Comparison of ENCODE assay signal across 8 mouse cellular contexts in the genomic region with DNA sequence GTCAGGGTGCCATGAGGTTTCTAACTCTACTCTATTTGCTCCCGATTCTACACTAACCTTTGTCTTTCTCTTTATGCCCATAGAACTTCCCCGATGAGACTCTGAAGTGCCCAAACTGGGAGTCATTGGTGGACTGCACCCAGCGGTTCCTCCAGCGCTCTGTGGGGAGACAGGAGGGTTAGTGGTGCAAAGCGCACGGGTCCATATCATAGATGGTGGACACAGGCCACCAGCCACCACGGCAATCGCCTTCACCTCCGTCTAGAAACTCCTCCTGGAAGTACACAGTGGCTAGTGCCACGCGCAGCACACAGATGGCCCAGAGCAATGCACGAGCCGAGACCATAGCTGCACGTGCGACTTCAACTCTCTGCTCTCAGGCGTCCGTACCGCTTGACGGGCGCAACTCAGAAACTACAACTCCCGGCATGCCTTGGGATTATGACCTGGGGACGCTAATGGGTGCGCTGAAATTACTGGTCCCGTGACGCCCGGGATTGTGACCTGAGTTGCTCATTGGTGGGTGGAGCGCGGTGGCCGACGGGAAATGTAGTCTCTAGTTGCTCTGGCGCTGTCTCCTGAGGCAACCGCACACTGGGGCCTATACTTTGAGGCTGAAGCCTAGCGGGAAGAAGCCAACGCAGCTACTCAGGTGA. TPM values are rescaled to one million over a fixed set of nuclear protein-coding genes. Genes with fewer than 3 reads are reported as not detected.
DNase-seq lines count a peak whose midpoint lies in the region; ATAC-seq and TF ChIP-seq lines count a peak whose summit lies in the region.

Gene Calr3 (minus strand): TSS at position 533 of the 656 bp plus-strand sequence.
Gene 1700030K09Rik (plus strand): TSS at position 543 of the 656 bp plus-strand sequence.

- peaks cover 3% of the 10 kb centered on the region; the same call in 1 of the 2 replicates for H3K27me3 ChIP-seq in G1E (ENCODE audit: insufficient read depth, low read length)
- no peaks in the 10 kb centered on the region for H3K27me3 ChIP-seq in cerebellum, adult 2 months (ENCODE audit: control insufficient read depth, insufficient read depth, low read length)
- no peaks in the 10 kb centered on the region for H3K27me3 ChIP-seq in forebrain, postnatal 0 days (ENCODE audit: insufficient read depth, low read length)
- H3K27me3 ChIP-seq in lung, embryonic 15.5 days = no peaks in the 10 kb centered on the region

- peak; percentile 86 for DNase-seq in G1E (ENCODE audit: low spot score)
- DNase-seq in cerebellum, adult 2 months = peak; percentile 98 to 99
- DNase-seq in forebrain, postnatal 0 days = peak; percentile 99
- peak; percentile 98 for DNase-seq in heart, postnatal 4 days
- peak; percentile 99 for DNase-seq in layer of hippocampus, adult 8-10 months (ENCODE audit: low spot score in 2 of 2)
- DNase-seq in ovary, adult 18-20 months (ENCODE audit: low spot score) = peak; percentile 95
- peak; percentile 99 for DNase-seq in thymus, postnatal 0 days (ENCODE audit: low spot score)

- H3K27ac ChIP-seq in cerebellum, adult 2 months (ENCODE audit: insufficient read depth, low read length) = peak within 1 kb of the TSS; percentile 39; the same call in 1 of the 2 replicates
- H3K27ac ChIP-seq in forebrain, postnatal 0 days (ENCODE audit: low read depth, low read length) = peak within 1 kb of the TSS; percentile 71
- H3K27ac ChIP-seq in lung, embryonic 15.5 days = no peak within 1 kb of the TSS

- peaks cover 30% of the 10 kb centered on the region for H3K36me3 ChIP-seq in G1E (replicated peaks)
- no peaks in the 10 kb centered on the region for H3K36me3 ChIP-seq in forebrain, postnatal 0 days (ENCODE audit: insufficient read depth)
- 0 out of 2 replicates have a peak, but pooled peaks cover 4% of the 10 kb centered on the region for H3K36me3 ChIP-seq in lung, embryonic 15.5 days

- peaks cover 41% of the 10 kb centered on the region for H3K4me1 ChIP-seq in G1E (ENCODE audit: insufficient read depth, low read depth, low read length)
- no peaks in the 10 kb centered on the region for H3K4me1 ChIP-seq in cerebellum, adult 2 months (ENCODE audit: control insufficient read depth, insufficient read depth, low read length)
- H3K4me1 ChIP-seq in forebrain, postnatal 0 days (ENCODE audit: insufficient read depth) = peaks cover 3% of the 10 kb centered on the region; the same call in 1 of the 2 replicates
- peaks cover 7% of the 10 kb centered on the region for H3K4me1 ChIP-seq in lung, embryonic 15.5 days

- H3K4me2 ChIP-seq in forebrain, postnatal 0 days (ENCODE audit: low read depth) = peak within 1 kb of the TSS; percentile 50
- peak within 1 kb of the TSS; percentile 89 for H3K4me2 ChIP-seq in lung, embryonic 15.5 days

- WGBS in cerebellum, adult 2 months = 5% methylated on average over 34 of the region's 34 CpGs
- 6% methylated on average over 34 of the region's 34 CpGs for WGBS in forebrain, postnatal 0 days
- WGBS in lung, embryonic 15.5 days = 3% methylated on average over 34 of the region's 34 CpGs

- peak within 1 kb of the TSS; percentile 74 for H3K4me3 ChIP-seq in G1E (ENCODE audit: low read depth, low read length)
- peak within 1 kb of the TSS; percentile 73 for H3K4me3 ChIP-seq in cerebellum, adult 2 months (replicated peaks; ENCODE audit: insufficient read depth, low read depth, low read length)
- peak within 1 kb of the TSS; percentile 42 for H3K4me3 ChIP-seq in forebrain, postnatal 0 days (ENCODE audit: low read depth, low read length)
- peak within 1 kb of the TSS; percentile 51 for H3K4me3 ChIP-seq in lung, embryonic 15.5 days

- ATAC-seq in G1E (ENCODE audit: extremely low read depth, insufficient number of reproducible peaks, low FRiP score, poor library complexity, severe bottlenecking) = peak; percentile 98
- peak; percentile 99 for ATAC-seq in forebrain, postnatal 0 days
- ATAC-seq in lung, embryonic 15.5 days (ENCODE audit: borderline replicate concordance, extremely low read depth, low FRiP score, low TSS enrichment) = peak; percentile 99

- no peaks in the 10 kb centered on the region for H3K9me3 ChIP-seq in G1E (replicated peaks)
- no peaks in the 10 kb centered on the region for H3K9me3 ChIP-seq in forebrain, postnatal 0 days (ENCODE audit: low read length)
- H3K9me3 ChIP-seq in lung, embryonic 15.5 days = no peaks in the 10 kb centered on the region

- TF ChIP-seq CTCF in G1E (IDR thresholded peaks at IDR 0.05; ENCODE audit: low read depth, low read length) = no peak
- TF ChIP-seq CTCF in cerebellum, adult 2 months (IDR thresholded peaks at IDR 0.05; ENCODE audit: borderline replicate concordance, insufficient read depth, low read depth, low read length) = no peak
- no peak for TF ChIP-seq CTCF in forebrain, postnatal 0 days (IDR thresholded peaks at IDR 0.05; ENCODE audit: low read depth)

- TF ChIP-seq POLR2A in cerebellum, adult 2 months (IDR thresholded peaks at IDR 0.05; ENCODE audit: borderline replicate concordance, insufficient read depth, low read length) = peak; percentile 45; the same call in 1 of the 2 replicates

- peak within 1 kb of the TSS; percentile 61 for H3K9ac ChIP-seq in forebrain, postnatal 0 days
- peak within 1 kb of the TSS; percentile 68 for H3K9ac ChIP-seq in lung, embryonic 15.5 days

RNA-seq across cellular contexts. Expression of gene Calr3, which starts in this region (rescaled TPM):
- total RNA-seq in G1E (2014; fragmentation: Nextera tagmentation) (3.6 and 5.1 TPM in 2 replicates), G1E (2017) (0.58 and 0.87 TPM in 2 replicates)
- polyA plus RNA-seq in G1E (2012) = 0.08 and 0.13 TPM in 2 replicates
- polyA plus RNA-seq in cerebellum, adult 2 months (2012; rRNA removed) = 3.0 and 4.4 TPM in 2 replicates
- 0.77 and 1.00 TPM in 2 replicates for total RNA-seq in forebrain, postnatal 0 days (2014; rRNA removed)
- polyA plus RNA-seq in forebrain, postnatal 0 days (2015; fragmentation: Nextera tagmentation; extraction: Ambion mirVana) = 1.1 and 1.4 TPM in 2 replicates
- total RNA-seq in heart, postnatal 4 days (2021) = 1 to 10 TPM; 1.4 to 1.6 TPM
- total RNA-seq in layer of hippocampus, adult 8-10 months (2022) = 1 to 10 TPM in 2 of 4 experiments, under 1 TPM in 1, not detected in 1; 0.83 to 1.2 (median 1.2) TPM
- 2.0 and 2.1 TPM in 2 replicates for polyA plus RNA-seq in lung, embryonic 15.5 days (2015; fragmentation: Nextera tagmentation; extraction: Ambion mirVana)
- polyA plus RNA-seq in thymus, postnatal 0 days (2015; fragmentation: Nextera tagmentation; extraction: Ambion mirVana) = 1.4 TPM in 2 replicates

RNA-seq across cellular contexts. Expression of gene 1700030K09Rik, which starts in this region (rescaled TPM):
- total RNA-seq in G1E (2014; fragmentation: Nextera tagmentation) (10.8 and 17.2 TPM in 2 replicates), G1E (2017) (7.3 and 9.0 TPM in 2 replicates)
- 3.9 and 5.0 TPM in 2 replicates for polyA plus RNA-seq in G1E (2012)
- 8.5 and 10.4 TPM in 2 replicates for polyA plus RNA-seq in cerebellum, adult 2 months (2012; rRNA removed)
- 12.5 and 13.7 TPM in 2 replicates for total RNA-seq in forebrain, postnatal 0 days (2014; rRNA removed)
- polyA plus RNA-seq in forebrain, postnatal 0 days (2015; fragmentation: Nextera tagmentation; extraction: Ambion mirVana) = 15.5 and 16.1 TPM in 2 replicates
- 1 to 10 TPM; 5.4 to 8.2 TPM for total RNA-seq in heart, postnatal 4 days (2021)
- total RNA-seq in layer of hippocampus, adult 8-10 months (2022) = 10 to 100 TPM in 3 of 4 experiments, 1 to 10 TPM in 1; 9.6 to 14.3 (median 12.0) TPM
- 15.6 and 16.9 TPM in 2 replicates for polyA plus RNA-seq in lung, embryonic 15.5 days (2015; fragmentation: Nextera tagmentation; extraction: Ambion mirVana)
- 8.0 and 8.4 TPM in 2 replicates for polyA plus RNA-seq in thymus, postnatal 0 days (2015; fragmentation: Nextera tagmentation; extraction: Ambion mirVana)
